Mouse (Mus musculus): ENCODE measurements around the gene Tmem54.

- TF ChIP-seq CTCF (conservative IDR thresholded peaks at IDR 0.05; ENCODE audit: low read length) = no peak
- TF ChIP-seq NANOG (IDR thresholded peaks at IDR 0.05; ENCODE audit: borderline replicate concordance, low read length) = no peak
These were observed 39.3 kb downstream of the Tmem54 start for GRCm38 (mm10) chr4:129144401-129145367.

Data from E14TG2a.4 (cell line).